Mouse (Mus musculus) stomach, embryonic 16.5 days (tissue): Measurements from ENCODE around the gene Gpd1. TPM values are rescaled to one million over a fixed set of nuclear protein-coding genes. Genes with fewer than 3 reads are reported as not detected.
A peak's percentile ranks its signal among the peaks of the same experiment; 100 is the strongest.
"Not testable (repeated sequence)": the region's sequence is repeated elsewhere in the genome, so short reads cannot be mapped to it uniquely, and the experiment has no call there.

ENCODE experiments used
- ATAC-seq: fragments of 200-750 bp; cut with Nextera tagmentation; 2 replicates; pipeline ENCODE4 v1.8.0; 2017; ENCODE audit warnings: moderate number of reproducible peaks, moderate TSS enrichment; ENCODE audit not compliant: insufficient read depth, low FRiP score
- H3K27ac ChIP-seq: fragments of 300-500 bp; sonication (generic); 2 replicates; pipeline ENCODE4 v1.5.1; 2014; ENCODE audit warnings: low read length
- H3K27me3 ChIP-seq: fragments of 300-500 bp; sonication (generic); 2 replicates; pipeline ENCODE4 v1.6.1; 2014; ENCODE audit warnings: low read length, control low read depth, mixed read lengths; ENCODE audit not compliant: control insufficient read depth, insufficient read depth
- H3K36me3 ChIP-seq: fragments of 300-500 bp; sonication (generic); 2 replicates; pipeline ENCODE4 v1.6.1; 2014; ENCODE audit warnings: low read length; ENCODE audit not compliant: control insufficient read depth, insufficient read depth
- H3K4me1 ChIP-seq: fragments of 300-500 bp; sonication (generic); 2 replicates; pipeline ENCODE4 v1.6.1; 2014; ENCODE audit warnings: low read length, control low read depth, mixed read lengths; ENCODE audit not compliant: control insufficient read depth, insufficient read depth
- H3K4me2 ChIP-seq: fragments of 300-500 bp; sonication (generic); 2 replicates; pipeline ENCODE4 v1.6.1; 2014; ENCODE audit warnings: low read depth, low read length, mixed read lengths
- H3K4me3 ChIP-seq: fragments of 300-500 bp; sonication (generic); replicated peaks from 2 replicates; pipeline ENCODE4 v1.5.1; 2014; ENCODE audit warnings: mild to moderate bottlenecking, low read length
- H3K9ac ChIP-seq: fragments of 300-500 bp; sonication (generic); 2 replicates; pipeline ENCODE4 v1.6.1; 2014; ENCODE audit warnings: low read length
- H3K9me3 ChIP-seq: fragments of 300-500 bp; sonication (generic); replicated peaks from 2 replicates; pipeline ENCODE4 v1.6.1; 2016; ENCODE audit warnings: low read length, control low read depth; ENCODE audit not compliant: control insufficient read depth
- WGBS: fragments of 180-500 bp; shearing (Covaris S2); extraction: QIAGEN DNeasy Blood & Tissue Kit; methylation state at CpG from one replicate; pipeline ENCODE4 v1.1.7; 2014; 5-methylcytosine and 5-hydroxymethylcytosine counted together
- polyA plus RNA-seq: library from polyadenylated mRNA; unstranded; fragments of >200 nt; fragmentation: Nextera tagmentation; extraction: Ambion mirVana; gene quantifications from 2 replicates; pipeline ENCODE4 v1.2.1, GENCODE M21; 2015

The Gpd1 gene
- polyA plus RNA-seq, 1 experiment from 2014 or later: 9.2 TPM

- 28% methylated on average over 20 of the region's 20 CpGs for WGBS
- Histone ChIP-seq H3K4me2 (no peak overlapping the region), H3K9ac (peak overlapping the region; percentile 8; the same call in 1 of the 2 replicates), H3K4me1 (peaks cover 21% of the 10 kb centered on the region), H3K27me3 (no peaks in the 10 kb centered on the region), H3K9me3 (no peaks in the 10 kb centered on the region), H3K4me3 (no peak overlapping the region), H3K27ac (no peak overlapping the region), H3K36me3 (no peaks in the 10 kb centered on the region)
- ATAC-seq: no peak
Measured at GRCm38 (mm10) chr15:99698533-99699085, 18.7 kb upstream of the Gpd1 start.

GRCm38 (mm10) chr15:99699715-99700114 is 17.6 kb upstream of the Gpd1 start:
- Histone ChIP-seq H3K27ac (no peak overlapping the region), H3K27me3 (no peaks in the 10 kb centered on the region), H3K9ac (no peak overlapping the region), H3K4me3 (no peak overlapping the region), H3K9me3 (no peaks in the 10 kb centered on the region), H3K4me2 (no peak overlapping the region), H3K4me1 (peaks cover 23% of the 10 kb centered on the region), H3K36me3 (no peaks in the 10 kb centered on the region)
- WGBS: 82% methylated on average over 10 of the region's 10 CpGs
- no peak for ATAC-seq

DNA sequence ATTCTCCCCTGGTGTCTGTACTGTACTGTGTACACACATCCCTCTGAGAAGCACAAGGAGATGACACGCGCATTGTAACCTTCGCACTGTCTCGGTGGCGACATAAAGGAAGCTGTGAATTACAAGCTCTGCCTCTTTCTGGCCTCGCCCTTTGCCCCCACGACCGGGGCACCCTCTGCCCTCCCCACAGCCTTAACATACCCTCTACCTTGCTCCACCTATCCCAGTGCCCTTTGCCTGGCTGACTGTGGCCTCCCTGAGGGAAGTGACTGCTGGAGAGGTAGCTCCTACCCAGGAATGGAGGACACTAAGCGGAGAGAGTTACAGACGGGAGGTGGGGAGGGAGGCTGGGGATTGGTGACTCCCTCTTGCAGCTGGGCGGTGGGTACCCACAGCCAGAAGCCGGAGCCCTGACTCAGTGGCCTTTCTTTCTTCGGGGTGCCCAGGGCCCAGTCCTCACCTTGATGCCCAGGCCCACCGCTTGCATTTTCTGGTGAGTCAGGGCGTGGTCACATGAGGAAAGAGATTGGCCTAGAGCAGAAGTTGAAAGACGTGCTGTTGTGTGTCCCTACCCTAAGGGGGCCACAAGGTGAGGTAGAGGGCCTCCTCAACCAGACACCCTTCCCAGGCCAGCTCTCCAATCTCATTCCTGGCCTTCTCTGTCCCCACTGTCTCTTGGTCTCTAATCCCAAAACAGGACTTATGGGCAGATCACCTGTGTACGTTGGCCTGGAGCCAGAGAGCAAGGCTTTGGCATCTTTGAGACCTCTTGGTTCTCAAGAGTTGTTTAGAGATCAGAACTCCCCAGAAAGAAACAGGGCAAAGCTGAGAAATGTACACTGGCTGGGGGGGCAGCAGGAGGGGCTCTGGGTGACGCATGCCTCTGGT is 16.9 kb upstream of the Gpd1 start:
- no peak overlapping the region for H3K4me2 ChIP-seq
- peaks cover 23% of the 10 kb centered on the region for H3K4me1 ChIP-seq
- no peaks in the 10 kb centered on the region for H3K27me3 ChIP-seq
- H3K27ac ChIP-seq: no peak overlapping the region
- no peaks in the 10 kb centered on the region for H3K9me3 ChIP-seq
- no peaks in the 10 kb centered on the region for H3K36me3 ChIP-seq
- no peak overlapping the region for H3K4me3 ChIP-seq
- H3K9ac ChIP-seq: no peak overlapping the region
- no peak for ATAC-seq
- 82% methylated on average over 18 of the region's 18 CpGs for WGBS

GRCm38 (mm10) chr15:99701640-99701998 is 15.7 kb upstream of the Gpd1 start:
- not testable (repeated sequence) for H3K27me3 ChIP-seq, H3K9me3 ChIP-seq, H3K36me3 ChIP-seq, ATAC-seq
- Histone ChIP-seq H3K4me1 (peaks cover 23% of the 10 kb centered on the region), H3K4me3 (peak overlapping the region; percentile 86), H3K9ac (peak overlapping the region; percentile 99), H3K27ac (peak overlapping the region; percentile 96), H3K4me2 (peak overlapping the region; percentile 59)
- WGBS: 41% methylated on average over 16 of the region's 16 CpGs

GRCm38 (mm10) chr15:99701999-99702900 is 15.1 kb upstream of the Gpd1 start, which contains the start of gene Smarcd1:
Smarcd1 (plus strand) TSS chr15:99702129.
- H3K36me3 ChIP-seq: 0 out of 2 replicates have a peak, but pooled peaks cover 2% of the 10 kb centered on the region
- H3K4me2 ChIP-seq: peak within 1 kb of the TSS; percentile 68
- under 1% methylated on average over 67 of the region's 71 CpGs for WGBS
- ATAC-seq: peak; percentile 94
- H3K27me3 ChIP-seq: no peaks in the 10 kb centered on the region
- peak within 1 kb of the TSS; percentile 86 for H3K4me3 ChIP-seq
- H3K27ac ChIP-seq: peak within 1 kb of the TSS; percentile 96
- H3K4me1 ChIP-seq: peaks cover 23% of the 10 kb centered on the region
- no peaks in the 10 kb centered on the region for H3K9me3 ChIP-seq
- peak within 1 kb of the TSS; percentile 99 for H3K9ac ChIP-seq

- Histone ChIP-seq H3K27me3 (no peaks in the 10 kb centered on the region), H3K27ac (0 out of 2 replicates have a peak overlapping the region, but pooled peaks have one; percentile 26), H3K4me3 (peak overlapping the region; percentile 86), H3K9me3 (no peaks in the 10 kb centered on the region), H3K9ac (peak overlapping the region; percentile 99), H3K36me3 (peaks cover 9% of the 10 kb centered on the region), H3K4me2 (peak overlapping the region; percentile 68), H3K4me1 (peaks cover 23% of the 10 kb centered on the region)
- 66% methylated on average over 9 of the region's 9 CpGs for WGBS
- no peak for ATAC-seq
Measured at GRCm38 (mm10) chr15:99703104-99703503, 14.2 kb upstream of the Gpd1 start.

DNA sequence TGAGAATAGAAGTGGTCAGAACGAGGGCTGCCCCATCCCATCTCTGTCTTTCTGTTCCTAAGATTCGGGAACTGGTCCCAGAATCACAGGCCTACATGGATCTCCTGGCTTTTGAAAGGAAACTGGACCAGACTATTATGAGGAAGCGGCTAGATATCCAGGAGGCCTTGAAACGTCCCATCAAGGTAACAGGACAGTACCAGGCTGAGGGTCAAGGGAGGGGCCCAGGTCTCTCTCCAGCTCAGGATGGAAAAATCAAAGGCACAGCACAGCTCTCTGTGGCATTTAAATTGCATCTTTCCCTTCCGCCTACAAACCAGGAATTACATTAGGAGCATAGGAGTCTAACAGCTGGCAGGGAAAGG is 13.7 kb upstream of the Gpd1 start:
- Histone ChIP-seq H3K4me3 (no peak overlapping the region), H3K9me3 (no peaks in the 10 kb centered on the region), H3K4me1 (peaks cover 23% of the 10 kb centered on the region), H3K27ac (no peak overlapping the region), H3K27me3 (no peaks in the 10 kb centered on the region), H3K9ac (no peak overlapping the region), H3K4me2 (peak overlapping the region; percentile 21; the same call in 1 of the 2 replicates), H3K36me3 (peaks cover 11% of the 10 kb centered on the region)
- ATAC-seq: no peak
- 74% methylated on average over 5 of the region's 5 CpGs for WGBS

DNA sequence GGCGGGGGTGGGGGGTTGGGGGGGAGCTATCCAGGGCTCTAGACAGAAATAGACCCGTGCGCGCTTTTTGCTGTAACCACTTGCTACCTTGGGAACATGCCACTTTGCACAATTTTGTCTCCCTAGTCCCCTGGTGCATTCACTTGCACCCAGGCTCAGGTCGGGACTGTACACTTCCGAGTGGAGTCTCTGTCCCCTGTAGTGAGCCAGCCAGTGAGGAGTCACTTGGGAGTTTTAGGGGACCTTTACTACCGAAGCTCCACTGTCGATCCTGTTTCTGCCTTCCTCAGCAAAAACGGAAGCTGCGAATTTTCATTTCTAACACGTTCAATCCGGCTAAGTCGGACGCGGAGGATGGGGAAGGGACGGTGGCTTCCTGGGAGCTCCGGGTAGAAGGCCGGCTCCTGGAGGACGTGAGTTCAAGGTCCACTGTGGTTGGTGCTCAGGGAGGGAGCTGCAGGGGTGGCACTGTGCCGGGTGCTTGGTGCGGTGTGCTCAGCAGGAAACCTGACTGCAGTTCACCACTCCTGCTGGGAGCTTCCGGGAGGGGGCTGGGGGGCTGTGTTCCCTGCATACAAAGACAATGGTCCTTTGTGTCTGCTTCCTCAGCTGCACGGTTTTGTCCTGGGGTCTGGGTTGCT is 13.2 kb upstream of the Gpd1 start:
- no peaks in the 10 kb centered on the region for H3K9me3 ChIP-seq
- WGBS: 56% methylated on average over 23 of the region's 23 CpGs
- peak overlapping the region; percentile 56 for H3K27ac ChIP-seq
- no peak for ATAC-seq
- no peak overlapping the region for H3K9ac ChIP-seq
- H3K4me3 ChIP-seq: no peak overlapping the region
- H3K4me1 ChIP-seq: peaks cover 23% of the 10 kb centered on the region
- peaks cover 14% of the 10 kb centered on the region for H3K36me3 ChIP-seq
- H3K27me3 ChIP-seq: no peaks in the 10 kb centered on the region
- peak overlapping the region; percentile 21; the same call in 1 of the 2 replicates for H3K4me2 ChIP-seq
